Mouse (Mus musculus) forebrain, embryonic 16.5 days (tissue): ENCODE data around the gene Naaladl1. TPM values are rescaled to one million over a fixed set of nuclear protein-coding genes. Genes with fewer than 3 reads are reported as not detected.
A peak's percentile ranks its signal among the peaks of the same experiment; 100 is the strongest.

Experiments
- ATAC-seq: fragments of 200-750 bp; cut with Nextera tagmentation; 2 replicates; pipeline ENCODE4 v1.8.0; 2017; ENCODE audit warnings: mild to moderate bottlenecking, moderate library complexity
- H3K27ac ChIP-seq: fragments of 300-500 bp; sonication (generic); 2 replicates; pipeline ENCODE4 v1.5.1; 2014; ENCODE audit warnings: low read length, control low read depth
- H3K27me3 ChIP-seq: fragments of 300-500 bp; sonication (generic); replicated peaks from 2 replicates; pipeline ENCODE4 v1.6.1; 2014; ENCODE audit warnings: low read length; ENCODE audit not compliant: control insufficient read depth, insufficient read depth
- H3K36me3 ChIP-seq: fragments of 300-500 bp; sonication (generic); 2 replicates; pipeline ENCODE4 v1.6.1; 2014; ENCODE audit not compliant: control insufficient read depth, insufficient read depth
- H3K4me1 ChIP-seq: fragments of 300-500 bp; sonication (generic); replicated peaks from 2 replicates; pipeline ENCODE4 v1.6.1; 2014; ENCODE audit warnings: low read length; ENCODE audit not compliant: control insufficient read depth, insufficient read depth
- H3K4me2 ChIP-seq: fragments of 300-500 bp; sonication (generic); 2 replicates; pipeline ENCODE4 v1.6.1; 2014; ENCODE audit warnings: mild to moderate bottlenecking, low read length, control low read depth
- H3K4me3 ChIP-seq: fragments of 300-500 bp; sonication (generic); replicated peaks from 2 replicates; pipeline ENCODE4 v1.5.1; 2014; ENCODE audit warnings: mild to moderate bottlenecking, low read length, control low read depth
- H3K9ac ChIP-seq: fragments of 300-500 bp; sonication (generic); replicated peaks from 2 replicates; pipeline ENCODE4 v1.6.1; 2014; ENCODE audit warnings: low read depth, low read length, control low read depth
- H3K9me3 ChIP-seq: fragments of 300-500 bp; sonication (generic); 2 replicates; pipeline ENCODE4 v1.6.1; 2016; ENCODE audit warnings: low read length; ENCODE audit not compliant: control insufficient read depth
- WGBS: fragments of 180-500 bp; shearing (Covaris S2); extraction: QIAGEN DNeasy Blood & Tissue Kit; methylation state at CpG from one replicate; pipeline ENCODE4 v1.1.7; 2014; 5-methylcytosine and 5-hydroxymethylcytosine counted together
- polyA plus RNA-seq: library from polyadenylated mRNA; unstranded; fragments of >200 nt; fragmentation: Nextera tagmentation; extraction: Ambion mirVana; gene quantifications from 2 replicates; pipeline ENCODE4 v1.2.1, GENCODE M21; 2015

The Naaladl1 gene
- polyA plus RNA-seq, result 0.35 and 0.58 TPM in 2 replicates

- no peak within 1 kb of the TSS for H3K27ac ChIP-seq
- no peak within 1 kb of the TSS for H3K9ac ChIP-seq
- H3K4me1 ChIP-seq, result no peaks in the 10 kb centered on the region
- no peaks in the 10 kb centered on the region for H3K36me3 ChIP-seq
- no peaks in the 10 kb centered on the region for H3K9me3 ChIP-seq
- ATAC-seq, result no peak
- H3K27me3 ChIP-seq, result no peaks in the 10 kb centered on the region
- H3K4me3 ChIP-seq, result no peak within 1 kb of the TSS
- H3K4me2 ChIP-seq, result no peak within 1 kb of the TSS
- WGBS, result 88% methylated on average over 7 of the region's 7 CpGs
These were observed at the start of gene Naaladl1 for GRCm38 (mm10) chr19:6105586-6105985. Gene Naaladl1, plus strand, starts transcription at chr19:6105782.

DNA sequence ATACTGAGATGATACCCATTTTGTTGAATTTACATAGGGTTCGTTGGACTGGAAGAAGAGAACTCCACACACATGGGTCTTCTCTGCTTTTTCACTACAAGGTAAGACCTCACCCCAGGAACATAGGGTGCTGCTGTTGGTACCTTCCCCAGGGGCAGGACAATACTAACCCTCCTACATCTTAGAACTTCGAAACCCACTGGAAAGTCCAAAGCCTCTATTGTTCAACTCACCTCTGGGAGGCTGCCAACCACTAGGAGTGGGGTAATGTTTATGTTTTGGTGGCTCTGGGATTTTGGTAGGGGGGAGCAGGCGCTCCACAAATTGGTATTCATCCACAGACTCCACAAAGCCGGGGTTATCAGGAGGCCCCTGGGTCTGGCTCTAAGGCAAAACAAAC is 48.9 kb upstream of the Naaladl1 start:
- Histone ChIP-seq H3K27ac (no peak overlapping the region), H3K4me1 (peaks cover 26% of the 10 kb centered on the region), H3K9ac (peak overlapping the region; percentile 85), H3K4me3 (peak overlapping the region; percentile 85), H3K27me3 (no peaks in the 10 kb centered on the region), H3K4me2 (peak overlapping the region; percentile 86), H3K9me3 (no peaks in the 10 kb centered on the region), H3K36me3 (peaks cover 18% of the 10 kb centered on the region)
- ATAC-seq, result no peak
- 35% methylated on average over 4 of the region's 4 CpGs for WGBS

DNA sequence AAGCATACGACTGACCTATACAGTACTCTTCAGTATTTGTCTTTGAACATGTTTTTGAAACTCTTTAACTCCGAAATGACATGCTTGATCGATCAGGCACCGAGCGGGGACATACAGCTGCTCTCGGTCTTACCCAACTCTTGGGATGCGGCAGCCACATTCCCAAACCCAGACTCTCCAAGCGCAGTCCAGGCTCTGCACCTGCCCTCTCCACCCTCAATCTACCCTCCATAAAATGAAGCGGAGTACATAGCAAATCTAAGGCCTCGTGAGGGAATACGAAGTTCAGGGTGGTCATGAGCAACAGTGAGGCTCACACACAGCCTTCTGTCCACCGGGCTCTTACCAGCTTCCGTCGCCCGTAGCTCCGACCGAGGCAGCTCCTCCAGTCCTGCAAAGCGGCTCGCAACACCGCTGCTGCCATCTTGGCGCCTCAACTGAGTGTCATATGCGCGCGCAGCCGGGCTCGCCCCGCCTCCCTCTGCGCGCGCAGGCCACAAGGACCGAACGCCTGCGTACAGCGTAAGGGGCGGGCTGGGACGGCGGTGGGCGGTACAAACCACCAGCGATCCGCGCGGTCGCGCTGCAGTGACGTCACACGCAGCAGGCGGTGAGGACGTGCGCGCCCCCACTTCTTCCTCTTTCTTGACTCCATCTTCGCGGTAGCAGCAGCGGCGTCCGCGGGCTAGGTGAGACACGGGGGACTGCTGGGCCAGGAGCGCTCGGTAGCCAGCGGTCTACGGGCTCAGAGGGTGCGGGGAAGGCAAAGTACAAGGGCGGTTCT is 48.1 kb upstream of the Naaladl1 start, which contains the start of the genes Mrpl49 and Fau:
Gene Mrpl49 (minus strand): TSS at position 473 of the 784 bp plus-strand sequence.
Gene Fau (plus strand): TSS at position 532 of the 784 bp plus-strand sequence.
- peak; percentile 87 for ATAC-seq
- peaks cover 34% of the 10 kb centered on the region for H3K4me1 ChIP-seq
- H3K36me3 ChIP-seq, result peaks cover 12% of the 10 kb centered on the region
- peak within 1 kb of the TSS; percentile 85 for H3K9ac ChIP-seq
- peak within 1 kb of the TSS; percentile 93 for H3K4me2 ChIP-seq
- H3K9me3 ChIP-seq, result no peaks in the 10 kb centered on the region
- H3K4me3 ChIP-seq, result peak within 1 kb of the TSS; percentile 85
- under 1% methylated on average over 63 of the region's 63 CpGs for WGBS
- peak within 1 kb of the TSS; percentile 64 for H3K27ac ChIP-seq
- H3K27me3 ChIP-seq, result no peaks in the 10 kb centered on the region

DNA sequence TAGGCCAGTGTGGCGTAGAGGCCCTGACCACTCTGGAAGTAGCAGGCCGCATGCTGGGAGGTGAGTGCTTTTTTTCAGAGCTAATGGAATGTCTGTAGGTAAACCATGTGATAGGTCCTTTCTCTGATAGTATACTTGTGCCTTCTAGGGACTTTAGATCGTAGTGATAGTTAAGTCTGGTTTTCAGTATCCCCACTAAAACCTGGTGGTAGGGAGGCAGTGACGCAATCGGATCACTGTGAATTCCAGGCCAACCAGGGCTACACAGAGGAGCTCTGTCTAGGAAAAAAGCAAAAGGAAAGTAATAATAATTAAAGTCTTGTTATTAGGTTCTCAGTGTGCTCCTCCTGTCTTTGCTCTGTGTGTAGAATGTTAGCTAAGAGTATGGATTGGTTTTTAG is 47.1 kb upstream of the Naaladl1 start:
- WGBS, result 35% methylated on average over 5 of the region's 5 CpGs
- no peak for ATAC-seq
- Histone ChIP-seq H3K9me3 (no peaks in the 10 kb centered on the region), H3K36me3 (peaks cover 3% of the 10 kb centered on the region; the same call in 1 of the 2 replicates), H3K27ac (no peak overlapping the region), H3K27me3 (no peaks in the 10 kb centered on the region), H3K4me3 (peak overlapping the region; percentile 85), H3K4me2 (peak overlapping the region; percentile 93), H3K9ac (peak overlapping the region; percentile 85), H3K4me1 (peaks cover 39% of the 10 kb centered on the region)

GRCm38 (mm10) chr19:6058966-6059365 is 46.6 kb upstream of the Naaladl1 start:
- WGBS, result 83% methylated on average over 5 of the region's 5 CpGs
- no peaks in the 10 kb centered on the region; the same call in 1 of the 2 replicates for H3K36me3 ChIP-seq
- no peak overlapping the region for H3K27ac ChIP-seq
- H3K4me2 ChIP-seq, result peak overlapping the region; percentile 93; the same call in 1 of the 2 replicates
- H3K9ac ChIP-seq, result no peak overlapping the region
- no peaks in the 10 kb centered on the region for H3K9me3 ChIP-seq
- peaks cover 39% of the 10 kb centered on the region for H3K4me1 ChIP-seq
- no peak for ATAC-seq
- H3K27me3 ChIP-seq, result no peaks in the 10 kb centered on the region
- no peak overlapping the region for H3K4me3 ChIP-seq

DNA sequence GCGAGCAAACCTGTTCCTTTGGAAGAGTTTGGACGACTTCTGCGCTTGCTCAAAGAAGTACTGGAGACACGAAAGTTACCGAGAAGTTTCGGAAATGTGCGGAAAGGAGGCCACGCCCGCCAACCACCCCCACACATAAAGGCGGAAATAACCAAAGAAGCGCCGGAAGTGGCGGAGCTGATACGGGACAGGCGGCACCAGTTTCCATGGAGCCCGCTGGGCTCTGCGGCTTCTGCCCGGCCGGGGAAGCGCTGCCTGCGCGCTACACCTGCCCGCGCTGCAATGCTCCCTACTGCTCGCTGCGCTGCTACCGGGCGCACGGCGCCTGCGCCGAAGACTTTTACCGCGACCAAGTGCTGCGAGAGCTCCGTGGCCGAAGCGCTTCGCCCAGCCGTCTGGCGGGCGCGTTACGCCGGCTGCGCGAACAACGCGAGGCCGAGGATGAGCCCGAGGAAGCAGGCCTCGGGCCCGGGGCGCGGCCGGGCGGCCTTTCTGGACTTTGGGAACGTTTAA is 44.5 kb upstream of the Naaladl1 start, which contains the start of gene Znhit2:
Gene Znhit2 (plus strand): TSS at position 172 of the 513 bp plus-strand sequence.
- Histone ChIP-seq H3K9ac (peak within 1 kb of the TSS; percentile 91), H3K4me3 (peak within 1 kb of the TSS; percentile 90)
- ATAC-seq, result peak; percentile 79

DNA sequence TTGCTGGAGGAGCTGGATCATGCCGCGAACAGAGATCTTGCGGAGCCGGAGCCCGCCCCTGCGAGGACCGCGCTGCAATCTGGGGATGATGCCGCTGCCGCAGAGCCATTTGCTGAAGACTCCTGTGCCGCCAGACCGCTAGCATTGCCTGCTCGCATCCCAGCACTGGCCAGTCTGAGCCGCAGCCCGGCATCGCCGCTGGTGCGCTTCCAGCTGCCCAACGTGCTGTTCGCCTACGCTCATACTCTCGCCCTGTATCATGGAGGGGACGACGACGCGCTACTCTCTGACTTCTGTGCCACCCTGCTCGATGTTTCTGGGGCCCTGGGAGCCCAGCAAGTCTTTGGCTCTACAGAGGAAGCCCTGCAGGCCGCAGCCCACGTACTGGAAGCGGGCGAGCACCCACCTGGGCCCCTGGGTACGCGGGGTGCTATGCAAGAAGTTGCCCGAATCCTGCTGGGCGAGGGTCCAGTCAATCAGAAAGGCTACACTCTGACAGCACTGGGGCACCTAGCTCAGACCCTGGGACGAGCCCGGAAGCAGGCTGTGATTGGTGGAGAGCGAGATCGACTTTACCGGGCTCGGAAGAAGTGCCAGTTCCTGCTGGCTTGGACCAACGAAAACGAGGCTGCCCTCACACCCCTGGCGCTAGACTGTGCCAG is 43.8 kb upstream of the Naaladl1 start:
- no peaks in the 10 kb centered on the region for H3K27me3 ChIP-seq
- no peak for ATAC-seq
- H3K36me3 ChIP-seq, result no peaks in the 10 kb centered on the region
- WGBS, result 3% methylated on average over 43 of the region's 44 CpGs
- peak overlapping the region; percentile 100 for H3K4me2 ChIP-seq
- no peaks in the 10 kb centered on the region for H3K9me3 ChIP-seq
- H3K4me1 ChIP-seq, result peaks cover 40% of the 10 kb centered on the region
- peak overlapping the region; percentile 90 for H3K4me3 ChIP-seq
- peak overlapping the region; percentile 91 for H3K9ac ChIP-seq
- peak overlapping the region; percentile 82 for H3K27ac ChIP-seq

More for the DNA sequence above, 44.5 kb upstream of the Naaladl1 start, which contains the start of gene Znhit2:
- Histone ChIP-seq H3K4me2 (peak within 1 kb of the TSS; percentile 100), H3K27ac (peak within 1 kb of the TSS; percentile 82), H3K27me3 (no peaks in the 10 kb centered on the region), H3K4me1 (peaks cover 40% of the 10 kb centered on the region), H3K9me3 (no peaks in the 10 kb centered on the region), H3K36me3 (no peaks in the 10 kb centered on the region)
- WGBS, result under 1% methylated on average over 58 of the region's 58 CpGs

DNA sequence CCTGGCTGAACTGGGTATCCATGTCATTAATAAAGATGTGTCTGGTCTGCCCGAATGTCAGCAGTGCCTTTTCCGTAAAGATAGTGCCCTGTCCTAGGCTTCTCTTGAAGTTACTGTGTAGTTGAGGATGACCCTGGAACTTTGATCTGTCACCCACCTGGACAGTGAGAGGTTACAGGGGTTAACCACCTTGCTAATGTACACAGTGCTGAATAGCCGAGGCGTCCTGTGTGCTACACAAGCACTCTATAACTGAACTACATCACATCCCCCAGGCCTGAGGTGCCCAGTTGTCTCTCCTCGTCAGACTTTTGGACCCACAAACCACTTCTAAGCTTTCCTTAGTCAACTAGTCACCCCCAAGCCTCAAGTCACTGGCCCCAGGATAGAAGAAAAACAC is 43.2 kb upstream of the Naaladl1 start:
- Histone ChIP-seq H3K4me2 (peak overlapping the region; percentile 100), H3K27me3 (no peaks in the 10 kb centered on the region), H3K27ac (no peak overlapping the region), H3K9ac (peak overlapping the region; percentile 91), H3K36me3 (no peaks in the 10 kb centered on the region), H3K9me3 (no peaks in the 10 kb centered on the region), H3K4me3 (peak overlapping the region; percentile 90), H3K4me1 (peaks cover 41% of the 10 kb centered on the region)
- ATAC-seq, result no peak
- 71% methylated on average over 5 of the region's 5 CpGs for WGBS

GRCm38 (mm10) chr19:6063081-6063480 is 42.5 kb upstream of the Naaladl1 start:
- H3K36me3 ChIP-seq, result no peaks in the 10 kb centered on the region
- 93% methylated on average over 6 of the region's 6 CpGs for WGBS
- ATAC-seq, result no peak
- H3K4me2 ChIP-seq, result no peak overlapping the region
- no peak overlapping the region for H3K9ac ChIP-seq
- no peak overlapping the region for H3K27ac ChIP-seq
- H3K4me3 ChIP-seq, result no peak overlapping the region
- peaks cover 45% of the 10 kb centered on the region for H3K4me1 ChIP-seq
- H3K9me3 ChIP-seq, result no peaks in the 10 kb centered on the region
- no peaks in the 10 kb centered on the region for H3K27me3 ChIP-seq
